Mouse (Mus musculus): ENCODE measurements around the gene Fkbp5.

DNA sequence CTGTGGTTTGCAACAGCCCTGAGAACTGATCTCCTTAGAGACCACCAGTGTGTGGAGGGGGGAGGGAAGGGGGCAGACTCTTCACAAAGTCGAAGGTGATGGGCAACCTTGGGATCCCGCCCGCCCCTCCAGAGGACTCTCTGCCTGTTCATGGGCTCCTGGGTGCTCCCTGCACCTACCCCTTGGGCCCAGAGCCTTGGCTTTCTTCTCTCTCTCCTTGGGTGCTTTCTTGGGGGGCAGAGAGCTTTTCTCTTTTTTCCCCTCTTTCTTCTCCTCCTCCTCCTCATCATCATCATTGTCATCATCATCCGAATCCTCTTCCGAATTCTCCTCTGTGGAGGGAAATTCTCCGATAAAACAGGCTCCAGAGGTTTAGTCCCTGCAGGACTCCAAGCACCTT, 153.8 kb downstream of the Fkbp5 start:
- TF ChIP-seq JUND (conservative IDR thresholded peaks at IDR 0.05; ENCODE audit: low read depth, low read length) (no peak), EP300 (IDR thresholded peaks at IDR 0.05; ENCODE audit: low read length) (no peak), CTCF (conservative IDR thresholded peaks at IDR 0.05 in 1 of 2, IDR thresholded peaks at IDR 0.05 in 1 of 2; ENCODE audit: low read depth in 2 of 2, low read length in 2 of 2) (no peak), POLR2A (IDR thresholded peaks at IDR 0.05; ENCODE audit: low read depth, low read length) (no peak), USF2 (conservative IDR thresholded peaks at IDR 0.05; ENCODE audit: low read depth, low read length) (no peak), RCOR1 (conservative IDR thresholded peaks at IDR 0.05; ENCODE audit: low read depth, low read length) (no peak), MAX (IDR thresholded peaks at IDR 0.05; ENCODE audit: low read length) (no peak), TCF12 (IDR thresholded peaks at IDR 0.05; ENCODE audit: low read depth, low read length) (no peak), USF1 (IDR thresholded peaks at IDR 0.05; ENCODE audit: low read depth, low read length) (no peak), BHLHE40 (IDR thresholded peaks at IDR 0.05; ENCODE audit: low read depth, low read length) (no peak), ZKSCAN1 (IDR thresholded peaks at IDR 0.05; ENCODE audit: borderline replicate concordance, low read depth, low read length) (no peak), MXI1 (IDR thresholded peaks at IDR 0.05; ENCODE audit: low read depth, low read length) (no peak), CHD1 (IDR thresholded peaks at IDR 0.05; ENCODE audit: low read depth, low read length) (no peak), MAFK (IDR thresholded peaks at IDR 0.05; ENCODE audit: insufficient replicate concordance, low read length) (no peak)
